Mouse (Mus musculus) midbrain, embryonic 11.5 days (tissue): Measurements from ENCODE around the gene Mrpl45. TPM values are rescaled to one million over a fixed set of nuclear protein-coding genes. Genes with fewer than 3 reads are reported as not detected.

Experiments
- ATAC-seq: fragments of 200-750 bp; cut with Nextera tagmentation; 2 replicates; pipeline ENCODE4 v1.8.0; 2017; ENCODE audit warnings: moderate TSS enrichment, moderate library complexity; ENCODE audit not compliant: low FRiP score
- DNase-seq: peaks from one replicate; pipeline ENCODE4 v3.0.0; 2015; ENCODE audit warnings: low spot score; ENCODE audit errors: missing footprints
- H3K27ac ChIP-seq: fragments of 300-500 bp; sonication (generic); 2 replicates; pipeline ENCODE4 v1.5.1; 2014; ENCODE audit warnings: low read depth, low read length
- H3K27me3 ChIP-seq: fragments of 300-500 bp; sonication (generic); 2 replicates; pipeline ENCODE4 v1.6.1; 2014; ENCODE audit warnings: mild to moderate bottlenecking, low read length, moderate library complexity, mixed read lengths; ENCODE audit not compliant: control insufficient read depth, insufficient read depth
- H3K36me3 ChIP-seq: fragments of 300-500 bp; sonication (generic); 2 replicates; pipeline ENCODE4 v1.6.1; 2014; ENCODE audit warnings: mild to moderate bottlenecking, low read length, moderate library complexity, mixed read lengths; ENCODE audit not compliant: control insufficient read depth, insufficient read depth
- H3K4me1 ChIP-seq: fragments of 300-500 bp; sonication (generic); 2 replicates; pipeline ENCODE4 v1.6.1; 2014; ENCODE audit warnings: low read length; ENCODE audit not compliant: control insufficient read depth, insufficient read depth
- H3K4me2 ChIP-seq: fragments of 300-500 bp; sonication (generic); 2 replicates; pipeline ENCODE4 v1.6.1; 2014; ENCODE audit warnings: mild to moderate bottlenecking, moderate library complexity
- H3K4me3 ChIP-seq: fragments of 300-500 bp; sonication (generic); 2 replicates; pipeline ENCODE4 v1.5.1; 2014; ENCODE audit warnings: low read depth, low read length
- H3K9ac ChIP-seq: fragments of 300-500 bp; sonication (generic); 2 replicates; pipeline ENCODE4 v1.6.1; 2014; ENCODE audit warnings: low read length
- H3K9me3 ChIP-seq: fragments of 300-500 bp; sonication (generic); 2 replicates; pipeline ENCODE4 v1.6.1; 2016; ENCODE audit warnings: low read length; ENCODE audit not compliant: control insufficient read depth
- WGBS: fragments of 180-500 bp; shearing (Covaris S2); extraction: QIAGEN DNeasy Blood & Tissue Kit; methylation state at CpG from one replicate; pipeline ENCODE4 v1.1.7; 2014; 5-methylcytosine and 5-hydroxymethylcytosine counted together
- polyA plus RNA-seq: library from polyadenylated mRNA; unstranded; fragments of >200 nt; fragmentation: Nextera tagmentation; extraction: Ambion mirVana; gene quantifications from 2 replicates; pipeline ENCODE4 v1.2.1, GENCODE M21; 2014

Mrpl45 gene
- polyA plus RNA-seq, 1 experiment from 2014 or later, result 58.9 TPM

- peak overlapping the region; percentile 71 for H3K4me2 ChIP-seq
- peak overlapping the region; percentile 99 for H3K4me3 ChIP-seq
- H3K27me3 ChIP-seq, result no peaks in the 10 kb centered on the region
- no peak for DNase-seq
- 76% methylated on average over 6 of the region's 6 CpGs for WGBS
- H3K27ac ChIP-seq, result no peak overlapping the region
- no peaks in the 10 kb centered on the region for H3K36me3 ChIP-seq
- ATAC-seq, result no peak
- H3K9ac ChIP-seq, result peak overlapping the region; percentile 98
- no peaks in the 10 kb centered on the region for H3K9me3 ChIP-seq
- H3K4me1 ChIP-seq, result peaks cover 13% of the 10 kb centered on the region
Observed at GRCm38 (mm10) chr11:97278456-97278855, 37.1 kb upstream of the Mrpl45 start.

- peaks cover 13% of the 10 kb centered on the region for H3K4me1 ChIP-seq
- H3K27ac ChIP-seq, result peak overlapping the region; percentile 98
- no peak for DNase-seq
- H3K36me3 ChIP-seq, result no peaks in the 10 kb centered on the region
- H3K9ac ChIP-seq, result peak overlapping the region; percentile 98
- H3K9me3 ChIP-seq, result no peaks in the 10 kb centered on the region
- no peaks in the 10 kb centered on the region for H3K27me3 ChIP-seq
- no peak for ATAC-seq
- peak overlapping the region; percentile 71 for H3K4me2 ChIP-seq
- 28% methylated on average over 11 of the region's 11 CpGs for WGBS
- peak overlapping the region; percentile 99 for H3K4me3 ChIP-seq
Observed at GRCm38 (mm10) chr11:97279040-97279404, 36.5 kb upstream of the Mrpl45 start.

GRCm38 (mm10) chr11:97279405-97280215, 35.9 kb upstream of the Mrpl45 start:
- Histone ChIP-seq H3K4me1 (peaks cover 13% of the 10 kb centered on the region), H3K9me3 (no peaks in the 10 kb centered on the region), H3K27ac (peak overlapping the region; percentile 98), H3K36me3 (no peaks in the 10 kb centered on the region), H3K4me3 (peak overlapping the region; percentile 99), H3K9ac (peak overlapping the region; percentile 98), H3K4me2 (peak overlapping the region; percentile 71), H3K27me3 (no peaks in the 10 kb centered on the region)
- ATAC-seq, result peak; percentile 90
- DNase-seq, result peak; percentile 96
- under 1% methylated on average over 48 of the region's 64 CpGs for WGBS

- Histone ChIP-seq H3K27ac (peak within 1 kb of the TSS; percentile 98), H3K4me3 (peak within 1 kb of the TSS; percentile 99)
- under 1% methylated on average over 61 of the region's 83 CpGs for WGBS
Observed at GRCm38 (mm10) chr11:97280216-97280861, 35.2 kb upstream of the Mrpl45 start, which contains the start of gene Npepps. Npepps (minus strand) TSS chr11:97280638.

GRCm38 (mm10) chr11:97282179-97282578, 33.3 kb upstream of the Mrpl45 start:
- H3K4me3 ChIP-seq, result no peak overlapping the region
- H3K27ac ChIP-seq, result no peak overlapping the region
- H3K27me3 ChIP-seq, result no peaks in the 10 kb centered on the region
- no peaks in the 10 kb centered on the region for H3K9me3 ChIP-seq
- WGBS, result 91% methylated on average over 6 of the region's 6 CpGs
- no peaks in the 10 kb centered on the region for H3K36me3 ChIP-seq
- DNase-seq, result no peak
- peaks cover 12% of the 10 kb centered on the region for H3K4me1 ChIP-seq
- ATAC-seq, result no peak
- H3K9ac ChIP-seq, result no peak overlapping the region
- H3K4me2 ChIP-seq, result no peak overlapping the region

More at GRCm38 (mm10) chr11:97280216-97280861, 35.2 kb upstream of the Mrpl45 start, which contains the start of gene Npepps:
- DNase-seq, result peak; percentile 98
- no peaks in the 10 kb centered on the region for H3K36me3 ChIP-seq
- peak; percentile 75 for ATAC-seq
- no peaks in the 10 kb centered on the region for H3K27me3 ChIP-seq
- peak within 1 kb of the TSS; percentile 71 for H3K4me2 ChIP-seq
- peaks cover 13% of the 10 kb centered on the region for H3K4me1 ChIP-seq
- H3K9me3 ChIP-seq, result no peaks in the 10 kb centered on the region
- H3K9ac ChIP-seq, result peak within 1 kb of the TSS; percentile 98

GRCm38 (mm10) chr11:97284854-97285253, 30.7 kb upstream of the Mrpl45 start:
- no peaks in the 10 kb centered on the region for H3K36me3 ChIP-seq
- 79% methylated on average over 4 of the region's 4 CpGs for WGBS
- H3K4me1 ChIP-seq, result peaks cover 4% of the 10 kb centered on the region; the same call in 1 of the 2 replicates
- no peak overlapping the region for H3K9ac ChIP-seq
- H3K4me2 ChIP-seq, result no peak overlapping the region
- no peaks in the 10 kb centered on the region for H3K27me3 ChIP-seq
- DNase-seq, result no peak
- no peak for ATAC-seq
- H3K9me3 ChIP-seq, result no peaks in the 10 kb centered on the region
- H3K27ac ChIP-seq, result no peak overlapping the region
- no peak overlapping the region for H3K4me3 ChIP-seq

- Histone ChIP-seq H3K27ac (no peak overlapping the region), H3K4me2 (no peak overlapping the region), H3K4me3 (no peak overlapping the region), H3K4me1 (peaks cover 3% of the 10 kb centered on the region; the same call in 1 of the 2 replicates), H3K9ac (no peak overlapping the region), H3K9me3 (no peaks in the 10 kb centered on the region), H3K27me3 (no peaks in the 10 kb centered on the region), H3K36me3 (no peaks in the 10 kb centered on the region)
- WGBS, result 77% methylated on average over 8 of the region's 9 CpGs
- ATAC-seq, result no peak
- DNase-seq, result no peak
Observed at GRCm38 (mm10) chr11:97285852-97286775, 29.4 kb upstream of the Mrpl45 start.

GRCm38 (mm10) chr11:97286973-97287372, 28.5 kb upstream of the Mrpl45 start:
- DNase-seq, result no peak
- no peak overlapping the region for H3K9ac ChIP-seq
- H3K4me2 ChIP-seq, result no peak overlapping the region
- no peaks in the 10 kb centered on the region for H3K27me3 ChIP-seq
- H3K4me1 ChIP-seq, result 0 out of 2 replicates have a peak, but pooled peaks cover 3% of the 10 kb centered on the region
- H3K36me3 ChIP-seq, result no peaks in the 10 kb centered on the region
- H3K4me3 ChIP-seq, result no peak overlapping the region
- no peak for ATAC-seq
- WGBS, result 39% methylated on average over 6 of the region's 6 CpGs
- H3K27ac ChIP-seq, result no peak overlapping the region
- no peaks in the 10 kb centered on the region for H3K9me3 ChIP-seq
